Mouse (Mus musculus): Measurements from ENCODE around the gene Bri3.

Gene Bri3

GRCm38 (mm10) chr5:144420001-144420400 is 175.8 kb downstream of the Bri3 start:
- DNase-seq (ENCODE audit: low read depth, low spot score), result no peak

GRCm38 (mm10) chr5:144426697-144427096 is 182.5 kb downstream of the Bri3 start:
- DNase-seq (ENCODE audit: low read depth, low spot score), result no peak

- no peak for DNase-seq (ENCODE audit: low read depth, low spot score)
These were observed 183.6 kb downstream of the Bri3 start for GRCm38 (mm10) chr5:144427861-144428260.

- DNase-seq (ENCODE audit: low read depth, low spot score), result no peak
These were observed 187.2 kb downstream of the Bri3 start for GRCm38 (mm10) chr5:144431481-144431880.

- DNase-seq (ENCODE audit: low read depth, low spot score), result no peak
These were observed 195.2 kb downstream of the Bri3 start for GRCm38 (mm10) chr5:144439286-144440040.

- DNase-seq (ENCODE audit: low read depth, low spot score), result peak; percentile 33
These were observed 197.6 kb downstream of the Bri3 start for GRCm38 (mm10) chr5:144441831-144442271.

GRCm38 (mm10) chr5:144446475-144447225 is 202.4 kb downstream of the Bri3 start:
- peak; percentile 50 for DNase-seq (ENCODE audit: low read depth, low spot score)

- no peak for DNase-seq (ENCODE audit: low read depth, low spot score)
These were observed 203.0 kb downstream of the Bri3 start for GRCm38 (mm10) chr5:144447226-144447616.

- DNase-seq (ENCODE audit: low read depth, low spot score), result no peak
These were observed 203.7 kb downstream of the Bri3 start for GRCm38 (mm10) chr5:144447975-144448374.

GRCm38 (mm10) chr5:144452776-144453455 is 208.7 kb downstream of the Bri3 start:
- DNase-seq (ENCODE audit: low read depth, low spot score), result peak; percentile 91

GRCm38 (mm10) chr5:144457623-144458287 is 213.5 kb downstream of the Bri3 start:
- DNase-seq (ENCODE audit: low read depth, low spot score), result peak; percentile 85

- DNase-seq (ENCODE audit: low read depth, low spot score), result peak; percentile 82
These were observed 222.8 kb downstream of the Bri3 start for GRCm38 (mm10) chr5:144466987-144467386.

GRCm38 (mm10) chr5:144473056-144473455 is 228.8 kb downstream of the Bri3 start:
- no peak for DNase-seq (ENCODE audit: low read depth, low spot score)

- peak; percentile 94 for DNase-seq (ENCODE audit: low read depth, low spot score)
These were observed 235.5 kb downstream of the Bri3 start for GRCm38 (mm10) chr5:144479677-144480171.

- no peak for DNase-seq (ENCODE audit: low read depth, low spot score)
These were observed 239.6 kb downstream of the Bri3 start for GRCm38 (mm10) chr5:144483659-144484375.

- peak; percentile 40 for DNase-seq (ENCODE audit: low read depth, low spot score)
These were observed 247.1 kb downstream of the Bri3 start for GRCm38 (mm10) chr5:144491308-144491707.
